Comparison of ENCODE assay signal across 13 mouse cellular contexts in genomic region chr6:53971729-53972128, GRCm38 (mm10). TPM values are rescaled to one million over a fixed set of nuclear protein-coding genes. Genes with fewer than 3 reads are reported as not detected.
A peak's percentile ranks its signal among the peaks of the same experiment; 100 is the strongest.
DNase-seq lines count a peak whose midpoint lies in the region; ATAC-seq lines count a peak whose summit lies in the region.
"Had no signal": no experiment of that assay in that cellular context is flagged by ENCODE, and none has a peak within 500 bp of the region (broad histone marks: within the 10 kb centered on the region; RNA-seq: fewer than 3 reads in every experiment).

No protein-coding gene starts in this region.

- H3K9me3 ChIP-seq in liver, embryonic 11.5 days (ENCODE audit: control insufficient read depth, low read length): no peaks in the 10 kb centered on the region
- H3K9me3 ChIP-seq: heart, embryonic 13.5 days; liver, embryonic 13.5 days; midbrain, embryonic 10.5 days; neural tube, embryonic 12.5 days had no signal

- H3K4me3 ChIP-seq in liver, embryonic 11.5 days (ENCODE audit: low read depth, low read length): no peak overlapping the region
- H3K4me3 ChIP-seq: heart, embryonic 13.5 days; liver, embryonic 13.5 days; midbrain, embryonic 10.5 days; neural tube, embryonic 12.5 days had no signal

- H3K27me3 ChIP-seq in liver, embryonic 11.5 days (replicated peaks; ENCODE audit: control insufficient read depth, insufficient read depth, low read length): no peaks in the 10 kb centered on the region
- H3K27me3 ChIP-seq: heart, embryonic 13.5 days; liver, embryonic 13.5 days; neural tube, embryonic 12.5 days had no signal

- H3K9ac ChIP-seq in liver, embryonic 11.5 days (ENCODE audit: low read depth, low read length): no peak overlapping the region
- H3K9ac ChIP-seq: heart, embryonic 13.5 days; liver, embryonic 13.5 days; neural tube, embryonic 12.5 days had no signal

- 71% methylated on average over 3 of the region's 3 CpGs for WGBS in liver, embryonic 11.5 days

- H3K4me1 ChIP-seq in liver, embryonic 11.5 days (replicated peaks; ENCODE audit: control insufficient read depth, insufficient read depth, low read length): no peaks in the 10 kb centered on the region
- H3K4me1 ChIP-seq: liver, embryonic 13.5 days had no signal

- H3K4me2 ChIP-seq in liver, embryonic 11.5 days: no peak overlapping the region
- H3K4me2 ChIP-seq: heart, embryonic 13.5 days; liver, embryonic 13.5 days; neural tube, embryonic 12.5 days had no signal

- ATAC-seq in liver, embryonic 11.5 days (replicated peaks; ENCODE audit: low FRiP score): no peak

- H3K27ac ChIP-seq in liver, embryonic 11.5 days (ENCODE audit: low read depth, low read length): no peak overlapping the region
- H3K27ac ChIP-seq: heart, embryonic 13.5 days; liver, embryonic 13.5 days; neural tube, embryonic 12.5 days had no signal

- H3K36me3 ChIP-seq in liver, embryonic 11.5 days (ENCODE audit: control insufficient read depth, insufficient read depth, low read length): no peaks in the 10 kb centered on the region
- H3K36me3 ChIP-seq: heart, embryonic 13.5 days; liver, embryonic 13.5 days; midbrain, embryonic 10.5 days; neural tube, embryonic 12.5 days had no signal

- DNase-seq in layer of hippocampus, adult 11-12 months (ENCODE audit: low spot score): peak; percentile 49
- no peak for DNase-seq in layer of hippocampus, postnatal 25 days (ENCODE audit: extremely low spot score in 1 of 2, low spot score in 1 of 2)
- DNase-seq in right cerebral cortex, adult 2 months (ENCODE audit: low spot score in 2 of 2): peak; percentile 45 to 58
- DNase-seq in right cerebral cortex, adult 18-20 months: no peak
- peak; percentile 85 for DNase-seq in cerebellum, postnatal 10 days
- DNase-seq in lung, postnatal 14 days: peak; percentile 50
- no peak for DNase-seq in liver, embryonic 11.5 days (ENCODE audit: low spot score)
- DNase-seq in thymus, postnatal 10 days (ENCODE audit: low spot score in 2 of 2): no peak
- DNase-seq: kidney, adult 11 months; liver, embryonic 13.5 days had no signal

RNA-seq across cellular contexts. Expression of gene Cpvl, which starts 6.7 kb away (rescaled TPM):
- total RNA-seq in layer of hippocampus, postnatal 25 days (2021): under 1 TPM in 1 of 2 experiments, not detected in 1; 0.17 TPM
- polyA plus RNA-seq in liver, embryonic 11.5 days (2014; fragmentation: Nextera tagmentation; extraction: Ambion mirVana): not detected in 2 replicates
- polyA plus RNA-seq: heart, embryonic 13.5 days; liver, embryonic 13.5 days; neural tube, embryonic 12.5 days had no signal

Comparison
In these comparisons a context has a peak if more than half of its experiments do, and no peak if none do; other contexts are left out.
1. DNase-seq: peak in layer of hippocampus, adult 11-12 months (single experiment), right cerebral cortex, adult 2 months (2 of 2), cerebellum, postnatal 10 days (2 of 2) and lung, postnatal 14 days (single experiment); none in layer of hippocampus, postnatal 25 days (0 of 2), right cerebral cortex, adult 18-20 months (single experiment), liver, embryonic 11.5 days (single experiment) and thymus, postnatal 10 days (0 of 2).